Mouse (Mus musculus) lung, embryonic 16.5 days (tissue): Measurements from ENCODE around the gene Nccrp1. TPM values are rescaled to one million over a fixed set of nuclear protein-coding genes. Genes with fewer than 3 reads are reported as not detected.

Experiments
- ATAC-seq: fragments of 200-750 bp; cut with Nextera tagmentation; 2 replicates; pipeline ENCODE4 v1.8.0; 2017; ENCODE audit warnings: low read depth, mild to moderate bottlenecking, moderate library complexity
- H3K27ac ChIP-seq: fragments of 300-500 bp; sonication (generic); 2 replicates; pipeline ENCODE4 v1.5.1; 2014; ENCODE audit warnings: mild to moderate bottlenecking, control low read depth, low read length
- H3K27me3 ChIP-seq: fragments of 300-500 bp; sonication (generic); 2 replicates; pipeline ENCODE4 v1.6.1; 2014; ENCODE audit warnings: low read depth, low read length, mixed read lengths; ENCODE audit not compliant: control insufficient read depth, insufficient read depth
- H3K36me3 ChIP-seq: fragments of 300-500 bp; sonication (generic); 2 replicates; pipeline ENCODE4 v1.6.1; 2014; ENCODE audit warnings: low read length; ENCODE audit not compliant: control insufficient read depth, insufficient read depth
- H3K4me1 ChIP-seq: fragments of 300-500 bp; sonication (generic); replicated peaks from 2 replicates; pipeline ENCODE4 v1.6.1; 2014; ENCODE audit warnings: low read length, mixed read lengths; ENCODE audit not compliant: control insufficient read depth, insufficient read depth
- H3K4me2 ChIP-seq: fragments of 300-500 bp; sonication (generic); 2 replicates; pipeline ENCODE4 v1.6.1; 2014; ENCODE audit warnings: low read depth, low read length, control low read depth
- H3K4me3 ChIP-seq: fragments of 300-500 bp; sonication (generic); 2 replicates; pipeline ENCODE4 v1.5.1; 2014; ENCODE audit warnings: mild to moderate bottlenecking, low read length, control low read depth
- H3K9ac ChIP-seq: fragments of 300-500 bp; sonication (generic); 2 replicates; pipeline ENCODE4 v1.6.1; 2014; ENCODE audit warnings: low read length, control low read depth
- H3K9me3 ChIP-seq: fragments of 300-500 bp; sonication (generic); 2 replicates; pipeline ENCODE4 v1.6.1; 2016; ENCODE audit warnings: low read length; ENCODE audit not compliant: control insufficient read depth
- WGBS: fragments of 180-500 bp; shearing (Covaris S2); extraction: QIAGEN DNeasy Blood & Tissue Kit; methylation state at CpG from one replicate; pipeline ENCODE4 v1.1.7; 2014; 5-methylcytosine and 5-hydroxymethylcytosine counted together
- polyA plus RNA-seq: library from polyadenylated mRNA; unstranded; fragments of >200 nt; fragmentation: Nextera tagmentation; extraction: Ambion mirVana; gene quantifications from 2 replicates; pipeline ENCODE4 v1.2.1, GENCODE M21; 2015

Nccrp1 gene
- not detected in 2 replicates for polyA plus RNA-seq

DNA sequence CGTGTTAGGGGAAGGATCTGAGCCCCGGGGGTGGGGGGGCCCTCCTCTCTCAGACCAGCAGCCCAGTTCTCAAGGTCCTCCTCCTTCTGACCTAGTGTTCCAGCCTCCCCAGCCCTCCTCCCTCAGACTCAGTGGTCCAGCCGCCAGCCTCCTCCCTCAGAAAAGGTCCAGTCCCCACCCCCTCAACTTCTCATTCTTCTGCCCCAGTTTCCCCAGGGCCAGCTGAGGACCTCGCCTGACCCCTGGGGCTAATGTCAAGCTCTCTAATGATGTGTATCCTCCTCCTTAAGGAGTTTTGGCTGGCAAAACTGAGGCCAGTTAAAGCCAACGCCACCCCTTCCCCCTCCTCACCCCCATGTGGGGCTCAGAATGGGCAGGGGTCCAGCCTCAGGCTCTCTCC is at the start of gene Nccrp1:
TSS of gene Nccrp1 (minus strand) at position 101 of the 400 bp plus-strand sequence.
- Histone ChIP-seq H3K9ac (no peak within 1 kb of the TSS), H3K4me2 (peak within 1 kb of the TSS; percentile 35), H3K36me3 (no peaks in the 10 kb centered on the region), H3K27me3 (peaks cover 35% of the 10 kb centered on the region), H3K4me1 (peaks cover 8% of the 10 kb centered on the region; the same call in 1 of the 2 replicates), H3K4me3 (peak within 1 kb of the TSS; percentile 12; the same call in 1 of the 2 replicates), H3K27ac (no peak within 1 kb of the TSS), H3K9me3 (no peaks in the 10 kb centered on the region)
- WGBS, result 6% methylated on average over 5 of the region's 5 CpGs
- ATAC-seq, result no peak

DNA sequence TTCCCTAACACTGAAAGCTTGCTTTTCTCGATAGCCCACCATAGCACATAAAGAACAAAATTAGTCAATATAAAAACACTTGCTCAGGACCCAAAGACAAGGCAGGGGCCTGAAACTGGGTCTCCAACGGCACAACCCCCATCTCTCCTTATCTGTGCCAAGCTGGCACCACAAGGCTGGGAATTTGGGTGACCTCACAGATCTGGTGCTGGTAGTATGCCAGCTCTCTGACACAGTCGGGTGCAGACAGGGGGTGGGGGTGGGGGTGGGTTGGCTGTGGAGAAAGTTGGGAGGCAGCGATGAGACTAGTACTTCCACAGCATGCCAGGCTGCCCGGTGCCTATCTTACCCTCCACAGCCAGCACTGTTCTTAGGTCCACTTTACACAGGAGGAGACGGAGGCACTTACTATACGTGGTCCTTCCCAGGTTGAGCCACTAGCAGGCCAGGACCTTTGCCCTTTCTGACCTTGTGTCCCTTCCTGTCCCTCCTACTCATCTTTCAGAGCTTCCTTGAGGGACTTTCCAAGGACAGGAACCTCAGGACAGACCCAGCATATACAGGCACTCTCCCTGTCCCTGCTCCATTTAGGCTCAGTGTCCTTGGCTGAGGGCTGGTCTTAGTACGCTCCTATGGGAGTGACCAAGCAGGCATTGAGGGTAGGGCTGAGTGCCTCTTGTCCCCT is 48.8 kb upstream of the Nccrp1 start:
- Histone ChIP-seq H3K9me3 (no peaks in the 10 kb centered on the region), H3K4me3 (peak overlapping the region; percentile 58), H3K4me1 (peaks cover 57% of the 10 kb centered on the region), H3K27me3 (no peaks in the 10 kb centered on the region), H3K27ac (peak overlapping the region; percentile 75), H3K36me3 (peaks cover 2% of the 10 kb centered on the region; the same call in 1 of the 2 replicates), H3K9ac (peak overlapping the region; percentile 31; the same call in 1 of the 2 replicates), H3K4me2 (peak overlapping the region; percentile 78)
- WGBS, result 69% methylated on average over 8 of the region's 8 CpGs
- no peak for ATAC-seq

DNA sequence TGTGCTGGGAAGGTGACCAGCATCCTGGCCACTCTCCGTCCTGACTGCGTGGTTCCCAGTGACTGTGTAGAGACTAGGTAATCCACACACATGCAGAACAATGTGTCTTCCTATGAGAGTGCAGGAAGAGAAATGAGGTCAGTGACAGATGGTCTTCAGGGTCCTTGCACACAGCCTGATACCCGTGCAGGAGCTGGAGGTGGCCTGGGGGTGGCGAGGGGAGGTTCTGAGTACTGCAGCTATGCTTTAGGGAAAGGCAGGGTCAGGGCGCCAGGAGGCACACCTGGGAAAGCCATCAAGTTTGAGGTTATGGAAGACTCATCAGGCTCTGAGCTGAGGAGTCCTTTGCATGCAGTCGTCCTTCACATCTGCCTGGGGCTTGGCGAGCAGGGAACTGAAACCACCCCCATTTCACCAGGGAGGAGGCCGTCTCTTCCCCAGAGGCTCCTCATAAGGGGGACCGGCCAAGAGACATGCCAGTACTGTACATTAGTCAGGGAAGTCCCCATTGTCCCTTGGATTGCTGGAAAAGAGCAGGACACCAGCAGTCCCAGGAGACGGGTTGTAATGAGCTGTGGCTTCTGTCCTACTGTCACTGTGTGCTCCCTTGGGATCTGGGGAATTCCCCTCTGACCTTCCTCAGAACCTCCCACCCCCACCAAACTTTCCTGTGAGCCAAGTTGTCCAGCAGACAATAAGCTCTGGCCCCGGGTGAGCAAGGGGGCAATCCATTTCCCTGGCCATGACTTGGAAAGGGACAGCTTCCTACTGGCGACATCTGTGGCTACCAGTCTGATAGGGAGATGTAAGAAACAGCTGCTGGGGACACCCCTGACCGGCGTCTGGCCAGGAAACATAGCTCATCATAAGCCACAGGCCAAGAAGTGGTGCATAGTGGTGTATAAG is 46.4 kb upstream of the Nccrp1 start:
- H3K9ac ChIP-seq, result peak overlapping the region; percentile 38
- peaks cover 2% of the 10 kb centered on the region; the same call in 1 of the 2 replicates for H3K36me3 ChIP-seq
- H3K27ac ChIP-seq, result peak overlapping the region; percentile 38
- H3K4me3 ChIP-seq, result no peak overlapping the region
- no peaks in the 10 kb centered on the region for H3K9me3 ChIP-seq
- no peaks in the 10 kb centered on the region for H3K27me3 ChIP-seq
- ATAC-seq, result no peak
- H3K4me1 ChIP-seq, result peaks cover 66% of the 10 kb centered on the region
- H3K4me2 ChIP-seq, result no peak overlapping the region
- WGBS, result 33% methylated on average over 14 of the region's 14 CpGs

DNA sequence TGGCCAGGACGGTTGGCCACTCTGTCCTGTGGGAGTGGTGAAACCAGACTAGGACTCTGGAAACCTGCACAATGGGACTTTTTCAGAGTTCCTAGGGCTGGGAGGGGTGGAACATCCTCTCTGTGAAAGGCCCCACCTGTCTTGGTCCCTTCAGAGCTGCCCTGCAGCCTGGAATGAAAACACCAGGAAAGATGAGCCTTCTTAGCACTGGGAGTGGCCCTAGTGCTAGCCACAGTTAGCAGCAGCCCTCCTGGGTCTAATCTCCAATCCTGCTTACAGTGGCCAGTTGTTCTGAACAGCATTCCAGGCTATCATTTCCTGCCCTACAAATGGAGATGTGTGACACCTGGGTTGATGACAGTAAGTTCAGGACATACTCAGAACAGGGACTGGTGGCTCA is 44.8 kb upstream of the Nccrp1 start:
- no peak for ATAC-seq
- Histone ChIP-seq H3K4me2 (no peak overlapping the region), H3K4me3 (no peak overlapping the region), H3K36me3 (peaks cover 2% of the 10 kb centered on the region; the same call in 1 of the 2 replicates), H3K9ac (no peak overlapping the region), H3K27me3 (no peaks in the 10 kb centered on the region), H3K4me1 (peaks cover 78% of the 10 kb centered on the region), H3K9me3 (no peaks in the 10 kb centered on the region), H3K27ac (no peak overlapping the region)
- 55% methylated on average over 1 of the region's 1 CpGs for WGBS

DNA sequence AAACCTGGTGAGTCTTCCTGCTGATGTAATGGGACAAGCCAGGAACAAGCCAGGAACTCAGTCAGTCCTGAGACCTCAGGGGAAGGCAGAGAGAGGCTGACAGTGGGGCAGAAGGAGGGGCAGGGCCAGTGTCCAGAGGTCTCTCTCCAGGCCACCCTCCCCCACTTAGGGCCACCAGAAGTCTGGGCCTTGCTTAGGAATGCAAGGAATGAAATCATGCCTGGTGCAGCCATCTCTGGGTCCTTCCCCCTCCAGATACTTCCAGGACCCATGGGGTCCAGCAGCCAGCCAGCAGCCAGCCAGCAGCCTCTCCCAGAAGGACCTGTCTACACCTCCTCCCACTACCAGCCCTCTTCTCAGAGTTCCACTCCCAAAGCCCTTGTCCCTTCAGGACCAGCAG is 40.6 kb upstream of the Nccrp1 start:
- H3K4me1 ChIP-seq, result peaks cover 79% of the 10 kb centered on the region
- no peaks in the 10 kb centered on the region for H3K36me3 ChIP-seq
- peak overlapping the region; percentile 73 for H3K27ac ChIP-seq
- no peaks in the 10 kb centered on the region for H3K27me3 ChIP-seq
- no peaks in the 10 kb centered on the region for H3K9me3 ChIP-seq
- H3K4me2 ChIP-seq, result no peak overlapping the region
- peak; percentile 32 for ATAC-seq
- H3K9ac ChIP-seq, result peak overlapping the region; percentile 23
- H3K4me3 ChIP-seq, result no peak overlapping the region

DNA sequence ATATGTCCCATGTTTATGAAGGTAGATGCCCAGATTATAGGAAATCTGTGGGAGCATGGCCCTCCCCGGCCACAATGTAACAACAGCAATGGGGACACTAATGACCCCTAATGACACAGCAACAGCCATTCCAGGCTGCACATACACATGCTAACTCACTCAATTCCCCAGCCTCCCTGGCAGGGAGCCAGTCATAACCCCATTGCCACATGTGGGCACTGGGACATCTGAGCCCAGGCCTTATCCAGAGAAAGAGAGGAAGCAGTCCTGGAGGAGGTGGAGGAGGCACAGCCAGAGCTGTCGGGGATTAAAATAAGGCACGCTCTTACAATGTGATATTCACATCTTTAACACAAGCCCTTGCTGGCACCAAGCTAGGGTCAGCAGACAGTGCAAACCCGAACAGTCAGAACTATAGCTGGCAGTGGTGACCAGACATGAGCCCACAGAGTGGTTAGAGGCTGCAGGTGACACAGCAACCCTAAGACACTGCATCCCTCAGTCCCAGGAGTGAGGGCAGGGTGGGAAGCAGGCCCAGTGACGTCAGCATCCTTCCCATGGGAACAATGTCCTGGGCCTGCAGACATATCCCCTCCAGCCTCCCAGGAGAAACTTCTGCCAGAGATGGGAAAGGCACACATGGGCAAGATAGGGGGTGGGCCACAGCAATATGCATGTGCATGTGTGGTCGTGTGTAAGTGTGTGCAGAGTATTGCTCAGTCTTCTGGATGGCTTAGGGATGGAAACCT is 39.8 kb upstream of the Nccrp1 start:
- ATAC-seq, result no peak

DNA sequence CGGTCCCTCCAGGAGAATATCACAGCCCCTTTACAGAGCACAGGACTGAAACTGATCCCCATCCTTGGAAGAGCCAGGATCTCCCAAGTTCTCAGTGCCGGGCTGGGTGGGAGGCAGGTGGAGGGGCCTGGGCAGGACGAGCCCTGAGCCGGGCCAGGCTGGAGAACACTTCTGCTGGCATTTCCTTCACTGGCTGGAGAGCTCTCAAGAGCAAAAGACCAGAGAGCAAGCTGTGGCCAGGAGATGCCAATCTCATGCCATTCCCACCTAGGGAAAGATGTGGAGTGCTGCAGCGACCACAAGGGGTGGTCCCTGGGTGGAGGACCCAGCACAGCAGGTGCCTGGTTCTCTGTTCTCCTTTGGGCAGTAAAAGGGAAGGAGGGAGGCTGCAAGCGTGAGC is 37.9 kb upstream of the Nccrp1 start:
- H3K9me3 ChIP-seq, result no peaks in the 10 kb centered on the region
- H3K27me3 ChIP-seq, result no peaks in the 10 kb centered on the region
- no peak overlapping the region for H3K4me3 ChIP-seq
- WGBS, result 46% methylated on average over 6 of the region's 6 CpGs
- peak overlapping the region; percentile 79 for H3K27ac ChIP-seq
- peaks cover 73% of the 10 kb centered on the region for H3K4me1 ChIP-seq
- no peaks in the 10 kb centered on the region for H3K36me3 ChIP-seq
- no peak overlapping the region for H3K4me2 ChIP-seq
- H3K9ac ChIP-seq, result no peak overlapping the region
- ATAC-seq, result peak; percentile 56

More for the DNA sequence above, 39.8 kb upstream of the Nccrp1 start:
- H3K27me3 ChIP-seq, result no peaks in the 10 kb centered on the region
- H3K9ac ChIP-seq, result 0 out of 2 replicates have a peak overlapping the region, but pooled peaks have one; percentile 5
- H3K27ac ChIP-seq, result peak overlapping the region; percentile 73
- no peak overlapping the region for H3K4me2 ChIP-seq
- H3K36me3 ChIP-seq, result no peaks in the 10 kb centered on the region
- WGBS, result 49% methylated on average over 6 of the region's 6 CpGs
- H3K4me1 ChIP-seq, result peaks cover 74% of the 10 kb centered on the region
- H3K9me3 ChIP-seq, result no peaks in the 10 kb centered on the region
- no peak overlapping the region for H3K4me3 ChIP-seq

DNA sequence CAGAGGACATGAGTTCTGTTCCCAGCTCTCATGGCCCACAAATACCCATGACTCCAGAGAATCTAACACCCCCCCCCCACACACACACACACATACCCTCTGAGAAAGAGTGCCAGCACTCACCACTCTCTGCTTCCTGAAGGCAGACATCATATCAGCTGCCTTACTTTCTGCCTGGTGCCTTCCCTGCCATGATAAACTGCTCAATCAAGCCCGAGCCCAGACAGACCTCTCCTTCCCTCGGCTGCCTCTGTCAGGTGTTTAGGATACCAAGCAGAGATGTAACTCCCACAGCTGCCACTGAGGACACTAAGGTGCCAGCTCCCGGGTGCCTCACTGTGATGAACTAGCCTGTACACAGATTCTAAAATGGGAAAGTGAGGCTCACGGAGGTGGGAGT is 37.4 kb upstream of the Nccrp1 start:
- Histone ChIP-seq H3K27ac (peak overlapping the region; percentile 79), H3K27me3 (no peaks in the 10 kb centered on the region), H3K4me3 (no peak overlapping the region), H3K36me3 (no peaks in the 10 kb centered on the region), H3K4me1 (peaks cover 76% of the 10 kb centered on the region), H3K4me2 (no peak overlapping the region), H3K9ac (no peak overlapping the region), H3K9me3 (no peaks in the 10 kb centered on the region)
- no peak for ATAC-seq
- 45% methylated on average over 4 of the region's 4 CpGs for WGBS
